Mouse (Mus musculus) gastrocnemius, postnatal 14 days (tissue): Measurements from ENCODE around the gene Slc19a1. TPM values are rescaled to one million over a fixed set of nuclear protein-coding genes. Genes with fewer than 3 reads are reported as not detected.

Experiments
- DNase-seq: peaks from one replicate; pipeline ENCODE4 v3.0.0; 2021; ENCODE audit warnings: mixed read lengths
- intact Hi-C: fragments of 180-260 bp; cut with DNase I; formaldehyde crosslinking; loops from one replicate; pipeline ENCODE4 v1.15.1; 2025; ENCODE audit warnings: low total_unique reads
- total RNA-seq, 2 experiments: library from RNA; stranded (reverse); gene quantifications; 2 replicates each; pipeline ENCODE4 v1.2.3; 2021

Slc19a1 gene
- total RNA-seq, 2 experiments from 2014 or later, result 4.8 to 5.4 TPM

- DNase-seq, result no peak
- intact Hi-C loops, result no loop called here
Observed at GRCm38 (mm10) chr10:77029761-77030160, 2.3 kb upstream of the Slc19a1 start.

- DNase-seq, result no peak
- intact Hi-C loops, result no loop called here
Observed at GRCm38 (mm10) chr10:77030666-77031065, 1.4 kb upstream of the Slc19a1 start.

GRCm38 (mm10) chr10:77032591-77033322 lies 716 bp downstream of the Slc19a1 start:
- DNase-seq, result peak; percentile 90
- intact Hi-C loops, result no loop called here

- intact Hi-C loops, result no loop called here
- DNase-seq, result peak; percentile 59
Observed at GRCm38 (mm10) chr10:77033323-77034025, 1.4 kb downstream of the Slc19a1 start.

GRCm38 (mm10) chr10:77035487-77035886 lies 3.4 kb downstream of the Slc19a1 start:
- DNase-seq, result no peak
- intact Hi-C loops, result no loop called here

DNA sequence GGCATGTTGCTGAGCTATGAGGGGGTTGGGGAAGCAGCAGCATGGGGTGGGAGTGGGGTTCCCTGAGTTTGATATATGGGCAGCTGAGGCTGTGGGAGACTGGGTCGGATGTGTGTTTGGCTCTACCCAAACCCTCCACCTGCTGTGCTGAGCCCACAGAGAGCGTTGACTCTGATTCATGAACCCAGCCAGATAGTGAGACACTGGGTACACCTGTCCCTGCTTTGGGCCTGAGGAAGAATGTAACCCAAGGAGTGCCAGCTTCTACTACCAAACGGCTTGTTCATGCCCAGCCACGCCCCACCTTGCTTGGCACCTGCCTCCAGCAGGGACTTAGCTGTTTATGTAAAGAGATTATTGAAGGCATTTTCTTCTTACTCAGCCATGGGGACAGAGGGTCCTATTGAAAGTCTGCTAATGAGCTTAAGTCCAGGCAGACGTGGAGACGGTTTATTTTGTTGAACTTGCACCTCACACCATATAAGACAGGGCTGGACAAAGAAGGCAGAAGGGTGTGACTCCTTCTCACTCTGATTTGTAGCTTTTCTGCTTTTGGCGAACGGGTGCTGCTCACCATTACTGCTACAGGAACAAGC lies 6.6 kb downstream of the Slc19a1 start:
- intact Hi-C loops, result no loop called here
- no peak for DNase-seq

- DNase-seq, result no peak
- intact Hi-C loops, result no loop called here
Observed at GRCm38 (mm10) chr10:77048196-77048595, 16.2 kb downstream of the Slc19a1 start.

DNA sequence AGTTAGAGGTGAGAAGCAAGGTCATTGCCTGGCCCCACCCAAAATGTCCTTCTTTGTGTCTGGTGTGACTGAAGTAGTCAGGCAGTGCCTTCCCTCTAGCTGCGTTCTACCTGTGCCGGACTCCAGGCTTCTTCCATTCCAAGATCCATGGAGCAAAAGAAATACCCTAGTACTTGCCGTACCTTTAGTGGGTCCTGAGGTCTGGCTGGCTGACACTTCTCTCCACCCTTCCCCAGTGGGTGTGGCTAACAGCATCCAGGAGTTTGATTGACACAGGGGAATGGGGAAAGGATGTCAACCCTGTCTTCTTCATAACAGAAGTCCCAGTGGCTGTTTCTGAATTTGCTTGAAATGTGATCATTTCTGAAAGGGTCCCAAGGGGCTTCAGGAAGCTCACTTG lies 16.6 kb downstream of the Slc19a1 start:
- intact Hi-C loops, result no loop called here
- DNase-seq, result no peak

DNA sequence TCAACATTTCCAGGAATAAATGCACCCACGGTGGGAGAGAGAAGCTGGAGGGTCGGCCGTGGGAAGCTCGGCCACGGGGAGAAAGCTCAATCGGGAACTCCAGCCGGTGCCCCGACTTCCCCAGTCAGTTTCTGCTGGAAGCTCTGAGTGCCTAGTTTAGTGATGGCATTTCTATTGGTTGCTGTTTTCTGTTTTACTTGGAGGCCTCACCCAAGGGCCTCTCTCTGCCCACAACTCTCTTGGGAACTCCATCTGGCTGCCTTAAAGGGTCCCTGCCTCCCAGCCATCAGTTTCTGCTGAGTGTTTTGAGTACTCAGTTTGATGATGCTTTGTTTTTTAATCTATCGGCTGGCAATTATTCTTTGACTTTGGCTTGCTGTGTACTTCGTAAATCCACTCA lies 24.7 kb downstream of the Slc19a1 start:
- intact Hi-C loops, result no loop called here
- no peak for DNase-seq

DNA sequence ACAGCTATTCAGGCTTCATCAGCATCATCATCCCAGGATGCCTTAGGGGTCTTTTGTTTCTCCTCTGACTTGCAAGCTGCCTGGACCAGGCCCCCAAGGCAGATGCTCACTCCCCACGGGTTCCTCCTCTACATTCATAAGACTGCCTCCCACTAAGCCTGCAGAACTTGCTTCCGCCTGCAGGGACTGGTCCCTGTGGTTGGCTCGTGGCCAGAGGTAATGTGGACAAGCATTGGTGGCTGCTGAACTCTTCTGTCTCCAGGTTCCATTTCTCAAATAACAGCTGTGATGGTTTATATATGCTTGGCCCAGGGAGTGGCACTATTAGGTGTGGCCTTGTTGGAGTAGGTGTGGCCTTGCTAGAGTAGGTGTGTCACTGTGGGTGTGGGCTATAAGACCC lies 29.4 kb downstream of the Slc19a1 start:
- intact Hi-C loops, result no loop called here

DNA sequence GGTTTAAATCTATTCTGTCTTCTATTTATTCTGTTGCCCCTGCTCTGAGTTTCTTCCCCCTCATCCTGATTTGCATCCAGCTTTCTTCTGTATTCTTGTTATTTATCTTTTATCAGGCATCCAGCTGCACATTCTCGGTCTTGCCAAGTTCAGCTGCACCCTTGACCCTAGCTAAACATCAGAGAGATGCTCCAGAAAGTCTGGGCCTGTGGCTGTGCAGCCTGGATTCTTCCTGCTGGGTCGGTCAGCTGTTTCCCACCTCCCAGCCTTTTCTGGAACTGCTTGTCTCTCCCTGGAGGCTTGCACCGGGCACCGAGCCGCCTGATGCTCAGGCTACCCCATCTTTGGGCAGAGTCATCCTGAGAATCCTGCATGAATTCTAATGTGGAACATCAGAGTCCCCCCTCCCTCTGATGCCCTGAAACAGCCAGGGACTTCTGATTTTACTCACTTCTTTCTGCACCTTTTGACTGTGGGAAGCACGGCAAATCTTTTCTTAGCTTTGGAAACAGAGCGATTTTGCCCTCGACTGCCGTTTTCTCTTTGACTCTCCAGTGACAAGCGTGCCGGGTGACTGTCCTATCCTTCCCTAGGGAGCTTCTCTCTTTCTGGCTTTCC lies 30.5 kb downstream of the Slc19a1 start:
- intact Hi-C loops, result no loop called here
- peak; percentile 48 for DNase-seq

More for the DNA sequence above, 29.4 kb downstream of the Slc19a1 start:
- DNase-seq, result no peak

GRCm38 (mm10) chr10:77064239-77064638 lies 32.2 kb downstream of the Slc19a1 start:
- intact Hi-C loops, result no loop called here
- no peak for DNase-seq

- intact Hi-C loops, result no loop called here
- no peak for DNase-seq
Observed at GRCm38 (mm10) chr10:77064659-77065058, 32.6 kb downstream of the Slc19a1 start.

GRCm38 (mm10) chr10:77068469-77068868 lies 36.4 kb downstream of the Slc19a1 start:
- intact Hi-C loops, result no loop called here
- DNase-seq, result no peak

- DNase-seq, result peak; percentile 38
Observed at GRCm38 (mm10) chr10:77070072-77070471, 38.0 kb downstream of the Slc19a1 start.

GRCm38 (mm10) chr10:77074276-77074974 lies 42.4 kb downstream of the Slc19a1 start:
- intact Hi-C loops, result no loop called here
- no peak for DNase-seq

More at GRCm38 (mm10) chr10:77070072-77070471, 38.0 kb downstream of the Slc19a1 start:
- intact Hi-C loops, result loop anchor here (2.0 kb wide), 1 partner anchor 237 kb away; no protein-coding TSS in a partner anchor

DNA sequence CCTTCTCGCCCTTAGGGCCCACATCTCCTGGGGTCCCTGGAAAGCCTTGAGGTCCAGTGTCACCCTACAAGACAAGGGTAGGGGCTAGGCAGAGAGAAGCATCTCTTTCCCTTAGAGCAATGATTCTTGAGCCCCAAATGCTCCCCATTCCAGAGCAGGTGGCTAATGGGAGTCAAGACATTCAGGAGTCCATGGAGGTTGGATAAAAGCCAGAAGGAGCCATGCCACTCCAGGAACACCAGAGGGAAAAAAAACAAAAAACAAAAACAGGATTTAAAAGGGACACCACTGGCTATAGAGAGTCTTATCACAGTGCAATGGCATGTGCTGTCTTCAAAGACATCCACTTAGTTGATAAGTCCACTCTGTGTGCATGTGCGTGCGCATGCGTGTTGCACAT lies 46.4 kb downstream of the Slc19a1 start:
- no peak for DNase-seq

DNA sequence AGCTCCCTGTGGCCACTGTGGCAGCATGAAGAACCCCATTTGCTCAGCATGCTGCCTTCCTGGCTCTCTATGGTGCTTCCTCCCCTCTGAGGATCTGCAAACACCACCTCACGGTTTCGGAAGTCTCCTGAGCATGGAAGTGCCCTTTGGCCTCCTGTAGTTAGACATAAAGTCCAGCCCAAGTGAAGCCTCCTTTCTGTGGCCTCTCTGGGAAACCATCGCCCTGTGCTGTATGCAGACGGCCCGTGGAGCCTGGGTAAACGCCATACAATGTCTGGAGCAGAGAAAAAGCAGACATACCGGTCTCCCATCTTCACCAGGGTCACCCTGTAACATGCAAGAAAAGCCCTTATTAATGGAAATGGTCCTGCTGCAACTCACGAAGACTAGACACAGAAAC lies 46.9 kb downstream of the Slc19a1 start:
- intact Hi-C loops, result no loop called here
- no peak for DNase-seq

More for the DNA sequence above, 46.4 kb downstream of the Slc19a1 start:
- intact Hi-C loops, result no loop called here

GRCm38 (mm10) chr10:77082453-77082852 lies 50.4 kb downstream of the Slc19a1 start:
- DNase-seq, result peak; percentile 68
- intact Hi-C loops, result loop anchor here (5.0 kb wide), 2 partner anchors 45 to 170 kb away; no protein-coding TSS in a partner anchor
